Mouse (Mus musculus): ENCODE measurements around the gene Tctex1d4.
A peak's percentile ranks its signal among the peaks of the same experiment; 100 is the strongest.

Tctex1d4 gene

GRCm38 (mm10) chr4:117140613-117141012 is 14.0 kb downstream of the Tctex1d4 start:
- DNase-seq: no peak

GRCm38 (mm10) chr4:117143023-117143422 is 16.4 kb downstream of the Tctex1d4 start:
- DNase-seq: no peak

GRCm38 (mm10) chr4:117145248-117145647 is 18.7 kb downstream of the Tctex1d4 start:
- no peak for DNase-seq

- DNase-seq: peak; percentile 86 to 93
These were observed 19.6 kb downstream of the Tctex1d4 start for GRCm38 (mm10) chr4:117146176-117146575.

- no peak for DNase-seq
These were observed 21.6 kb downstream of the Tctex1d4 start for GRCm38 (mm10) chr4:117148047-117148713.

- no peak for DNase-seq
These were observed 22.2 kb downstream of the Tctex1d4 start for GRCm38 (mm10) chr4:117148815-117149214.

GRCm38 (mm10) chr4:117149291-117150211 is 23.0 kb downstream of the Tctex1d4 start:
- no peak for DNase-seq

GRCm38 (mm10) chr4:117150212-117150733 is 23.7 kb downstream of the Tctex1d4 start:
- DNase-seq: no peak

- no peak for DNase-seq
These were observed 24.8 kb downstream of the Tctex1d4 start for GRCm38 (mm10) chr4:117151416-117151815.

- no peak for DNase-seq
These were observed 26.1 kb downstream of the Tctex1d4 start for GRCm38 (mm10) chr4:117152714-117153113.

GRCm38 (mm10) chr4:117155020-117155791 is 28.6 kb downstream of the Tctex1d4 start:
- DNase-seq: no peak

GRCm38 (mm10) chr4:117155792-117156355 is 29.3 kb downstream of the Tctex1d4 start, which contains the start of gene Rps8:
Gene Rps8 (minus strand): TSS chr4:117156243.
- DNase-seq: peak; percentile 86 to 88

GRCm38 (mm10) chr4:117156372-117156771 is 29.8 kb downstream of the Tctex1d4 start:
- no peak for DNase-seq

GRCm38 (mm10) chr4:117159666-117160065 is 33.1 kb downstream of the Tctex1d4 start:
- no peak for DNase-seq

GRCm38 (mm10) chr4:117161183-117161582 is 34.6 kb downstream of the Tctex1d4 start:
- no peak for DNase-seq

GRCm38 (mm10) chr4:117169936-117170335 is 43.3 kb downstream of the Tctex1d4 start:
- DNase-seq: no peak
